Mouse (Mus musculus): Measurements from ENCODE around the gene Ruvbl2.
"Not testable (repeated sequence)": the region's sequence is repeated elsewhere in the genome, so short reads cannot be mapped to it uniquely, and the experiment has no call there.

Gene Ruvbl2

GRCm38 (mm10) chr7:45396787-45397186 is 41.1 kb downstream of the Ruvbl2 start:
- DNase-seq (ENCODE audit: low spot score) = no peak

- not testable (repeated sequence) for DNase-seq (ENCODE audit: low spot score)
These were observed 41.5 kb downstream of the Ruvbl2 start for GRCm38 (mm10) chr7:45396337-45396775.

GRCm38 (mm10) chr7:45395578-45396336 is 42.1 kb downstream of the Ruvbl2 start, which contains the start of gene Snrnp70:
Snrnp70 (minus strand) TSS chr7:45395742.
- peak; percentile 100 for DNase-seq (ENCODE audit: low spot score)

GRCm38 (mm10) chr7:45395129-45395541 is 42.8 kb downstream of the Ruvbl2 start:
- no peak for DNase-seq (ENCODE audit: low spot score)

- DNase-seq (ENCODE audit: low spot score) = no peak
These were observed 51.8 kb downstream of the Ruvbl2 start for GRCm38 (mm10) chr7:45386077-45386476.

GRCm38 (mm10) chr7:45376057-45376456 is 61.8 kb downstream of the Ruvbl2 start:
- DNase-seq (ENCODE audit: low spot score) = no peak

GRCm38 (mm10) chr7:45374620-45375019 is 63.3 kb downstream of the Ruvbl2 start:
- no peak for DNase-seq (ENCODE audit: low spot score)

- DNase-seq (ENCODE audit: low spot score) = no peak
These were observed 65.5 kb downstream of the Ruvbl2 start for GRCm38 (mm10) chr7:45372371-45372770.

Data from T-cell, adult 2 months (primary cell).